Mouse (Mus musculus): Measurements from ENCODE around the gene Znrd1as. TPM values are rescaled to one million over a fixed set of nuclear protein-coding genes. Genes with fewer than 3 reads are reported as not detected.
A peak's percentile ranks its signal among the peaks of the same experiment; 100 is the strongest.

Gene Znrd1as
- total and polyA plus RNA-seq, 2 experiments from 2014 or later: 8.2 TPM; not detected in 1

GRCm38 (mm10) chr17:36973271-36973787 lies 14.9 kb downstream of the Znrd1as start:
- Histone ChIP-seq H3K4me1 (ENCODE audit: control insufficient read depth, insufficient read depth) (no peaks in the 10 kb centered on the region), H3K9ac (replicated peaks; ENCODE audit: low read depth, low read length) (no peak overlapping the region), H3K4me3 (ENCODE audit: low read depth, low read length) (no peak overlapping the region), H3K4me2 (ENCODE audit: low read depth, low read length) (no peak overlapping the region), H3K9me3 (replicated peaks; ENCODE audit: control insufficient read depth, low read length) (no peaks in the 10 kb centered on the region), H3K36me3 (replicated peaks; ENCODE audit: control insufficient read depth, insufficient read depth, low read length) (no peaks in the 10 kb centered on the region), H3K27me3 (ENCODE audit: control insufficient read depth, insufficient read depth, low read length) (no peaks in the 10 kb centered on the region), H3K27ac (ENCODE audit: low read depth) (no peak overlapping the region)
- no peak for DNase-seq (ENCODE audit: low spot score)
- ATAC-seq (ENCODE audit: insufficient read depth, low read depth): no peak
- 65% methylated on average over 8 of the region's 8 CpGs for WGBS
- TF ChIP-seq CTCF (IDR thresholded peaks at IDR 0.05; ENCODE audit: low read depth): no peak
- TF ChIP-seq EP300 (IDR thresholded peaks at IDR 0.05; ENCODE audit: low read depth): no peak

DNA sequence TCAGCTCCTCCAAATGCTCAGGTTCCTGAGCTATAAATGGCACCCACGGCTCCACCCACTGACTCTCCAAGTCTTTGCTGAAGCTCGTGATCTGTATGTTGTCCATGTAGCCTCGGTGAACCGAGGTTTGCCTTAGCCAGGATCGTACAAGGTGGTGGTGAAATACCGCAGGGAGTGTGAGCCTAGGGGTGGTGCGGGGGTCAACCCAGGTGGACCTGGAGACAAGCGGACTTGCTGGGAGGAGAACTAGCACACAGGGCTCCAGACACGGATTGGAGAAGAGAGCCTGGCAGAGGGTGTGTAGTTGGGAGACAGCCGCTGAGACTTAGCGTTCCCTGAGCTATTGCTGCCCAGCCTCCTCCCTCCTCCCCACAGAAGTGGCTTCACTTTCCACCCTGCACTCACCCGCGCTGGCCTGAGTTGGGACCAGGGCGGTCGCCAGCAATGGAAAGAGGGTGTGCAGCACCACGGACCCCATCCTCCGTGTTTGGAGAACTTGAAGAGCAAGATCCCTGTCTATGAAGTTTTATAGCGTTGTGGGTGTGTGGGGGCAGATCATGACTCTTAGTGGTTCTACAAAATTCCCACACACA lies 22.9 kb downstream of the Znrd1as start, which contains the start of gene 2410137M14Rik:
Gene 2410137M14Rik (minus strand): TSS at position 17 of the 593 bp plus-strand sequence.
- 7% methylated on average over 18 of the region's 18 CpGs for WGBS
- Histone ChIP-seq H3K27me3 (ENCODE audit: control insufficient read depth, insufficient read depth, low read length) (no peaks in the 10 kb centered on the region), H3K9ac (replicated peaks; ENCODE audit: low read depth, low read length) (no peak within 1 kb of the TSS), H3K27ac (ENCODE audit: low read depth) (no peak within 1 kb of the TSS), H3K4me2 (ENCODE audit: low read depth, low read length) (peak within 1 kb of the TSS; percentile 56), H3K4me1 (ENCODE audit: control insufficient read depth, insufficient read depth) (no peaks in the 10 kb centered on the region), H3K36me3 (replicated peaks; ENCODE audit: control insufficient read depth, insufficient read depth, low read length) (no peaks in the 10 kb centered on the region), H3K4me3 (ENCODE audit: low read depth, low read length) (peak within 1 kb of the TSS; percentile 19), H3K9me3 (replicated peaks; ENCODE audit: control insufficient read depth, low read length) (no peaks in the 10 kb centered on the region)
- ATAC-seq (ENCODE audit: insufficient read depth, low read depth): peak; percentile 58
- TF ChIP-seq CTCF (IDR thresholded peaks at IDR 0.05; ENCODE audit: low read depth) (no peak), EP300 (IDR thresholded peaks at IDR 0.05; ENCODE audit: low read depth) (no peak)
- DNase-seq (ENCODE audit: low spot score): peak; percentile 23

GRCm38 (mm10) chr17:36981845-36982244 lies 23.5 kb downstream of the Znrd1as start:
- TF ChIP-seq EP300 (IDR thresholded peaks at IDR 0.05; ENCODE audit: low read depth): no peak
- TF ChIP-seq CTCF (IDR thresholded peaks at IDR 0.05; ENCODE audit: low read depth): no peak
- Histone ChIP-seq H3K27me3 (ENCODE audit: control insufficient read depth, insufficient read depth, low read length) (no peaks in the 10 kb centered on the region), H3K36me3 (replicated peaks; ENCODE audit: control insufficient read depth, insufficient read depth, low read length) (no peaks in the 10 kb centered on the region), H3K4me3 (ENCODE audit: low read depth, low read length) (peak overlapping the region; percentile 19; the same call in 1 of the 2 replicates), H3K9me3 (replicated peaks; ENCODE audit: control insufficient read depth, low read length) (no peaks in the 10 kb centered on the region), H3K9ac (replicated peaks; ENCODE audit: low read depth, low read length) (no peak overlapping the region), H3K27ac (ENCODE audit: low read depth) (no peak overlapping the region), H3K4me1 (ENCODE audit: control insufficient read depth, insufficient read depth) (no peaks in the 10 kb centered on the region), H3K4me2 (ENCODE audit: low read depth, low read length) (peak overlapping the region; percentile 56)
- 15% methylated on average over 4 of the region's 4 CpGs for WGBS
- DNase-seq (ENCODE audit: low spot score) (no peak), ATAC-seq (ENCODE audit: insufficient read depth, low read depth) (no peak)

- H3K4me2 ChIP-seq (ENCODE audit: low read depth, low read length): no peak overlapping the region
- H3K27me3 ChIP-seq (ENCODE audit: control insufficient read depth, insufficient read depth, low read length): peaks cover 2% of the 10 kb centered on the region; the same call in 1 of the 2 replicates
- H3K9me3 ChIP-seq (replicated peaks; ENCODE audit: control insufficient read depth, low read length): no peaks in the 10 kb centered on the region
- 53% methylated on average over 5 of the region's 5 CpGs for WGBS
- H3K4me1 ChIP-seq (ENCODE audit: control insufficient read depth, insufficient read depth): no peaks in the 10 kb centered on the region
- no peak overlapping the region for H3K27ac ChIP-seq (ENCODE audit: low read depth)
- DNase-seq (ENCODE audit: low spot score) (no peak), ATAC-seq (ENCODE audit: insufficient read depth, low read depth) (no peak)
- no peak overlapping the region for H3K4me3 ChIP-seq (ENCODE audit: low read depth, low read length)
- no peaks in the 10 kb centered on the region for H3K36me3 ChIP-seq (replicated peaks; ENCODE audit: control insufficient read depth, insufficient read depth, low read length)
- no peak overlapping the region for H3K9ac ChIP-seq (replicated peaks; ENCODE audit: low read depth, low read length)
- TF ChIP-seq EP300 (IDR thresholded peaks at IDR 0.05; ENCODE audit: low read depth) (no peak), CTCF (IDR thresholded peaks at IDR 0.05; ENCODE audit: low read depth) (no peak)
Measured at GRCm38 (mm10) chr17:36982253-36983155, 24.1 kb downstream of the Znrd1as start.

DNA sequence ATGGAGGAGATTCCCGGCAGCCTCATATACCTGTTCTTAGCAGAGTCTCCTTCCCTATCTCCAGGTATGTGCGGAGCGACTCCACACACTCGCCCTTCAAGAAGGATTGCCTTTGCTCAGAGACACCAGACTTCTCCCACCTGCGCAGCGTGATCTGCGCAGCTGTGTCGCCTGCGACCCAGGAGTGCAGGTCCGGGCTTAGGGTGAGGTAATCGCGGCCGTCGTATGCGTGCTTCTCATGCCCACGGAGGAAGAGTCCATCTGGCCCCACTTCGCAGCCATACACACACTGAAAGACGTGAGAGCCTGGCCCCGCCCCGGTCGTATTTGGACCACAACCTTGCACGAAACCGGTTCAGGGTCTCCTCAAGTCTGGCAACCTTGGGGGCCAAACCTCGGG lies 30.1 kb downstream of the Znrd1as start:
- ATAC-seq (ENCODE audit: insufficient read depth, low read depth) (no peak), DNase-seq (ENCODE audit: low spot score) (no peak)
- no peak overlapping the region for H3K9ac ChIP-seq (replicated peaks; ENCODE audit: low read depth, low read length)
- no peaks in the 10 kb centered on the region for H3K36me3 ChIP-seq (replicated peaks; ENCODE audit: control insufficient read depth, insufficient read depth, low read length)
- H3K4me2 ChIP-seq (ENCODE audit: low read depth, low read length): peak overlapping the region; percentile 32
- WGBS: 7% methylated on average over 24 of the region's 24 CpGs
- H3K9me3 ChIP-seq (replicated peaks; ENCODE audit: control insufficient read depth, low read length): no peaks in the 10 kb centered on the region
- H3K4me1 ChIP-seq (ENCODE audit: control insufficient read depth, insufficient read depth): no peaks in the 10 kb centered on the region
- H3K27ac ChIP-seq (ENCODE audit: low read depth): no peak overlapping the region
- H3K27me3 ChIP-seq (ENCODE audit: control insufficient read depth, insufficient read depth, low read length): peaks cover 23% of the 10 kb centered on the region
- peak overlapping the region; percentile 6; the same call in 1 of the 2 replicates for H3K4me3 ChIP-seq (ENCODE audit: low read depth, low read length)
- TF ChIP-seq EP300 (IDR thresholded peaks at IDR 0.05; ENCODE audit: low read depth): no peak
- TF ChIP-seq CTCF (IDR thresholded peaks at IDR 0.05; ENCODE audit: low read depth): no peak
